ENCODE assay signal across 19 mouse cellular contexts in genomic region chr14:102718558-102718957, GRCm38 (mm10).
DNase-seq lines count a peak whose midpoint lies in the region; ATAC-seq and TF ChIP-seq lines count a peak whose summit lies in the region.
"Had no signal": no experiment of that assay in that cellular context is flagged by ENCODE, and none has a peak within 500 bp of the region (broad histone marks: within the 10 kb centered on the region; RNA-seq: fewer than 3 reads in every experiment).

No protein-coding gene starts in this region.

- TF ChIP-seq CTCF in MEL (IDR thresholded peaks at IDR 0.05 in 2 of 3, conservative IDR thresholded peaks at IDR 0.05 in 1 of 3; ENCODE audit: control insufficient read depth in 1 of 3, insufficient read depth in 1 of 3, low read depth in 2 of 3, low read length in 3 of 3, poor library complexity in 1 of 3, severe bottlenecking in 1 of 3), result no peak

- 0 out of 2 replicates have a peak, but pooled peaks cover 4% of the 10 kb centered on the region for H3K4me1 ChIP-seq in embryonic facial prominence, embryonic 14.5 days (ENCODE audit: control insufficient read depth, insufficient read depth, low read length)
- H3K4me1 ChIP-seq in embryonic facial prominence, embryonic 10.5 days, result no peaks in the 10 kb centered on the region
- H3K4me1 ChIP-seq in MEL (ENCODE audit: control insufficient read depth in 1 of 2, insufficient read depth in 2 of 2, low read length in 2 of 2), result no peaks in the 10 kb centered on the region; a peak in 1 of 4 replicates
- peaks cover 2% of the 10 kb centered on the region; the same call in 1 of the 2 replicates for H3K4me1 ChIP-seq in limb, embryonic 15.5 days
- H3K4me1 ChIP-seq: embryonic facial prominence, embryonic 15.5 days; hindbrain, embryonic 13.5 days; midbrain, embryonic 13.5 days had no signal

- H3K4me3 ChIP-seq in embryonic facial prominence, embryonic 14.5 days (ENCODE audit: low read depth, low read length), result no peak overlapping the region
- H3K4me3 ChIP-seq in embryonic facial prominence, embryonic 10.5 days, result no peak overlapping the region
- H3K4me3 ChIP-seq in MEL (ENCODE audit: control insufficient read depth in 1 of 2, insufficient read depth in 1 of 2, low read depth in 2 of 2, low read length in 2 of 2), result no peak overlapping the region
- H3K4me3 ChIP-seq in limb, embryonic 15.5 days, result no peak overlapping the region
- H3K4me3 ChIP-seq: embryonic facial prominence, embryonic 15.5 days; hindbrain, embryonic 13.5 days; midbrain, embryonic 13.5 days had no signal

- peak; percentile 56 for DNase-seq in embryonic facial prominence, embryonic 14.5 days (ENCODE audit: low spot score)
- DNase-seq in embryonic facial prominence, embryonic 10.5 days (ENCODE audit: low spot score), result no peak
- peak; percentile 14 for DNase-seq in kidney, postnatal 10 days
- DNase-seq in kidney, postnatal 4 days, result no peak
- DNase-seq in MEL (ENCODE audit: low read depth, low spot score), result peak; percentile 41
- DNase-seq in thymus, postnatal 25 days, result no peak
- DNase-seq in neural tube, embryonic 10.5 days (ENCODE audit: extremely low spot score, low spot score), result no peak
- DNase-seq: adrenal gland, postnatal 14 days; cerebellum, postnatal 36 days; kidney, adult 11 months; lung, postnatal 36 days; thymus, postnatal 4 days had no signal

- WGBS in embryonic facial prominence, embryonic 14.5 days, result 53% methylated on average over 2 of the region's 2 CpGs
- 73% methylated on average over 2 of the region's 2 CpGs for WGBS in embryonic facial prominence, embryonic 10.5 days
- 36% methylated on average over 2 of the region's 2 CpGs for WGBS in limb, embryonic 15.5 days

- H3K27me3 ChIP-seq in embryonic facial prominence, embryonic 14.5 days (replicated peaks; ENCODE audit: control insufficient read depth, insufficient read depth, low read length), result no peaks in the 10 kb centered on the region
- H3K27me3 ChIP-seq in embryonic facial prominence, embryonic 10.5 days (replicated peaks; ENCODE audit: low read depth, poor library complexity, severe bottlenecking), result no peaks in the 10 kb centered on the region
- H3K27me3 ChIP-seq in MEL (ENCODE audit: control insufficient read depth in 1 of 2, insufficient read depth in 2 of 2, low read length in 2 of 2), result peaks cover 0 to 1% of the 10 kb centered on the region in 2 experiments; a peak in 2 of 4 replicates
- H3K27me3 ChIP-seq in limb, embryonic 15.5 days, result no peaks in the 10 kb centered on the region
- H3K27me3 ChIP-seq: embryonic facial prominence, embryonic 15.5 days; hindbrain, embryonic 13.5 days; midbrain, embryonic 13.5 days had no signal

- no peak overlapping the region for H3K27ac ChIP-seq in embryonic facial prominence, embryonic 14.5 days (replicated peaks; ENCODE audit: low read depth, low read length)
- H3K27ac ChIP-seq in embryonic facial prominence, embryonic 10.5 days (replicated peaks), result no peak overlapping the region
- no peak overlapping the region for H3K27ac ChIP-seq in MEL (ENCODE audit: control insufficient read depth, low read depth, low read length)
- H3K27ac ChIP-seq in limb, embryonic 15.5 days, result peak overlapping the region; percentile 22; the same call in 1 of the 2 replicates
- H3K27ac ChIP-seq: embryonic facial prominence, embryonic 15.5 days; hindbrain, embryonic 13.5 days; liver, embryonic 14.5 days; midbrain, embryonic 13.5 days had no signal

- peak; percentile 42 to 65; a peak in 3 of 4 replicates for TF ChIP-seq EP300 in MEL (IDR thresholded peaks at IDR 0.05; ENCODE audit: low read depth in 1 of 2, low read length in 2 of 2)

- no peak for TF ChIP-seq POLR2A in MEL (IDR thresholded peaks at IDR 0.05; ENCODE audit: control insufficient read depth in 1 of 2, insufficient read depth in 1 of 2, low read depth in 1 of 2, low read length in 2 of 2, poor library complexity in 1 of 2)

- no peak for TF ChIP-seq RAD21 in MEL (IDR thresholded peaks at IDR 0.05; ENCODE audit: low read depth, low read length)

- H3K9me3 ChIP-seq in embryonic facial prominence, embryonic 14.5 days (ENCODE audit: control insufficient read depth, low read length), result no peaks in the 10 kb centered on the region
- H3K9me3 ChIP-seq in embryonic facial prominence, embryonic 10.5 days, result no peaks in the 10 kb centered on the region
- no peaks in the 10 kb centered on the region for H3K9me3 ChIP-seq in MEL (replicated peaks; ENCODE audit: insufficient read depth, low read length)
- no peaks in the 10 kb centered on the region for H3K9me3 ChIP-seq in limb, embryonic 15.5 days
- H3K9me3 ChIP-seq: embryonic facial prominence, embryonic 15.5 days; hindbrain, embryonic 13.5 days; midbrain, embryonic 13.5 days had no signal

- no peak overlapping the region for H3K4me2 ChIP-seq in embryonic facial prominence, embryonic 14.5 days (ENCODE audit: low read depth, low read length)
- no peak overlapping the region for H3K4me2 ChIP-seq in limb, embryonic 15.5 days
- H3K4me2 ChIP-seq: embryonic facial prominence, embryonic 15.5 days; heart, embryonic 11.5 days; hindbrain, embryonic 13.5 days; midbrain, embryonic 13.5 days had no signal

- no peaks in the 10 kb centered on the region for H3K36me3 ChIP-seq in embryonic facial prominence, embryonic 14.5 days (ENCODE audit: control insufficient read depth, insufficient read depth, low read length)
- H3K36me3 ChIP-seq in embryonic facial prominence, embryonic 10.5 days (replicated peaks), result no peaks in the 10 kb centered on the region
- H3K36me3 ChIP-seq in MEL (ENCODE audit: control insufficient read depth in 1 of 2, insufficient read depth in 2 of 2, low read length in 2 of 2), result peaks cover 0 to 7% of the 10 kb centered on the region in 2 experiments; a peak in 2 of 4 replicates
- H3K36me3 ChIP-seq in limb, embryonic 15.5 days, result no peaks in the 10 kb centered on the region
- H3K36me3 ChIP-seq: embryonic facial prominence, embryonic 15.5 days; hindbrain, embryonic 13.5 days; midbrain, embryonic 13.5 days had no signal

- H3K79me2 ChIP-seq in MEL (ENCODE audit: control insufficient read depth, insufficient read depth, low read length, poor library complexity), result no peaks in the 10 kb centered on the region

- H3K9ac ChIP-seq in embryonic facial prominence, embryonic 14.5 days (ENCODE audit: low read depth, low read length), result no peak overlapping the region
- no peak overlapping the region for H3K9ac ChIP-seq in MEL (ENCODE audit: control insufficient read depth, low read depth, low read length, poor library complexity, severe bottlenecking)
- H3K9ac ChIP-seq in limb, embryonic 15.5 days, result no peak overlapping the region
- H3K9ac ChIP-seq: embryonic facial prominence, embryonic 15.5 days; hindbrain, embryonic 13.5 days; liver, embryonic 14.5 days; midbrain, embryonic 13.5 days had no signal

- ATAC-seq in embryonic facial prominence, embryonic 14.5 days (ENCODE audit: low read depth), result no peak
- no peak for ATAC-seq in limb, embryonic 15.5 days (ENCODE audit: insufficient number of reproducible peaks, low FRiP score, low TSS enrichment, low read depth)
- ATAC-seq: forebrain, embryonic 14.5 days; midbrain, embryonic 13.5 days had no signal

TF ChIP-seq in MEL, 35 proteins besides CTCF, POLR2A, EP300 and RAD21:
- TF ChIP-seq ZKSCAN1 (IDR thresholded peaks at IDR 0.05; ENCODE audit: low read depth, low read length), result no peak
- no peak for TF ChIP-seq USF1 (IDR thresholded peaks at IDR 0.05; ENCODE audit: low read depth, low read length)
- no peak for TF ChIP-seq TAL1 (IDR thresholded peaks at IDR 0.05; ENCODE audit: low read length)
- no peak for TF ChIP-seq JUND (IDR thresholded peaks at IDR 0.05; ENCODE audit: low read depth, low read length)
- TF ChIP-seq ETS1 (IDR thresholded peaks at IDR 0.05; ENCODE audit: low read depth, low read length), result peak; percentile 35; the same call in 1 of the 2 replicates
- TF ChIP-seq GATA1 (IDR thresholded peaks at IDR 0.05; ENCODE audit: low read depth, low read length), result peak; percentile 52; the same call in 1 of the 2 replicates
- TF ChIP-seq GABPA (IDR thresholded peaks at IDR 0.05; ENCODE audit: low read depth, low read length), result no peak
- TF ChIP-seq RCOR1 (IDR thresholded peaks at IDR 0.05; ENCODE audit: low read depth, low read length), result no peak
TF ChIP-seq in MEL: peak in this region for 2.

Comparison
In these comparisons a context has a peak if more than half of its experiments do, and no peak if none do; other contexts are left out.
1. DNase-seq: peak in embryonic facial prominence, embryonic 14.5 days (single experiment), kidney, postnatal 10 days (single experiment) and MEL (single experiment); none in embryonic facial prominence, embryonic 10.5 days (single experiment), kidney, postnatal 4 days (0 of 2), thymus, postnatal 25 days (single experiment) and neural tube, embryonic 10.5 days (single experiment).